Mouse (Mus musculus): ENCODE measurements around the gene Pycr1.
A peak's percentile ranks its signal among the peaks of the same experiment; 100 is the strongest.

Pycr1 gene

DNA sequence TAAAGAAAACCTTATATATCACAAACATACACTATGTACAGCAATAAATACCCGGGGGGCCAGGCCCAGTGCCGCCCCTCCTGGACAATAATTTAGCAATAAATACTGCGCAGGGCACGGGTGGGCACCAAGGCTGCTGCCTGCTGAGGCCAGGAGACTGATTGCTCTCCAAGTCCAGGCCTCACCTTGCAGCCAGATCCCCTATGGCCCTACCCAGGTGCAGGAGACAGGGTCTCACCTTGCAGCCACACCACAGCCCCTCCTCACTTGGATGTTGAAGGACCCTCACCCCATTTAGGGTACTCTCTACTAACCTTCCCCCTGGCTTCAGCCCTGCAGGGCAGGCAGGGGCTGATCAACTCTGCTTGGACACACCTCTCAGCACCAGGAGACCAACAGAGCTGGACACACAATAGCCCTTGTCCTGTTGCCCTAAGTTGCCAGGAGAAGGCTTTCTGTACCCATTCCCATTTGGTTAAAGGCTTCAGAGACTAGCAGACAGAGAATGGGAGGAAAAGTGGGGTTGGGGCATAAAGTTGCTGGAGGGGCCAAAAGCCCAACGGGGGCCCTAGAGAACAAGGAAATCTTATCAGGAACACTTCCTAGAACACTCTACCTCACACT is 18.3 kb downstream of the Pycr1 start, which contains the start of gene Sirt7:
TSS of gene Sirt7 (minus strand) at position 89 of the 624 bp plus-strand sequence.
- peak in 1 of 2 experiments; percentile 42 for DNase-seq

DNA sequence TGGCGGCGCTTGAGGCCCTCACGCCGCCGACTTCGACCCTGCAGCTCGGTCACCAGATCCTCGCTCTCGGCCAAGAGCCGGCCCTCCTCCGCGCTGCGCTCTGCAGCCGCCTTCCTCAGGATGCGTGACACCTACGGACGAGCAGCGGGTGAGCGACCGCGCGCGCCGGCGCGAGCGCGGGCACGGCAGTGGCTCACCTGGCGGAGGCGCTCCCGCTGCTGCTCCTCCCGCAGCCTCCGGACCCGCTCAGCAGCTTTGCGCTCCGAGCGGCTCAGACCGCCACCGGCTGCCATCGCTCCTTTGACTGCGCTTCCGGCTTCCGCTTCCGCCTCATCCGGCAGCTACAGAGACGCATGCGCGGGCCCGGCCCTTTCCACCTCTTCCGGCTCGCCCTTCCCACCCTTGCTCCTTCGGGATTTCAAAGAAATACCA is 18.9 kb downstream of the Pycr1 start:
- peak; percentile 83 to 90 for DNase-seq

DNA sequence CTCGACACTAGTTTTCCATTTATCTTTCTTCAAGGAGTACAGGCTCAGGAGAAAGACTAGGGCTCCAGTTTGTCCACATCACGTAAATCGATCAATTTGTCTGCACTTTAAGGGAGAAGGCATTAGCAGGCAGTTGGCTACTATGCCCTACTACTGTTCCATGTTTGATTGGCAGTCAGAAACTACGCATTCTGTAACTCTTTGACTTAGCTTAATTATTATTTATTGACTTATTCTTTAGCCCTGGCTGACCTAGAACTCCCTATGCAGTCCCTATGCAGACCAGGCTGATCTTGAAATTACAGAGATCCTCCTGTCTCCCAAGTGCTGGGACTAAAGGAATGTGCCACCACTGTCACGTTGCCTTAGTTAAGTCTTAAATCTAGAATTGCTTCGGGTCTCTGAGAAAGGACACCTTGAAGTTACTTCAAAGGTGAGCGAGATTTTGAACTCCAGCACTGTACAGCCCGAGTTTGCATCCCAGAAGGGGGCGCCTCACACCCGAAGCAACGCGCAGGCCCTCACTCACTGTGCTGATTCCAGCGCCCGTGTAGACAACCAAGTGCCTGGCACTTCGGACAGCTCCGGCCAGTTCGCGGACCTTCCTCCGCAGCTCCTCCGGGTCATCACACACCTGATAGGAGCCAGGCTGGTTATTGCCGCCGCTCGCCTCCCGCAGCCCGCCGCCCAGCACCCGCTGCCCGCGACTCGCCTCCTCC is 19.4 kb downstream of the Pycr1 start:
- peak; percentile 79 to 81 for DNase-seq

DNA sequence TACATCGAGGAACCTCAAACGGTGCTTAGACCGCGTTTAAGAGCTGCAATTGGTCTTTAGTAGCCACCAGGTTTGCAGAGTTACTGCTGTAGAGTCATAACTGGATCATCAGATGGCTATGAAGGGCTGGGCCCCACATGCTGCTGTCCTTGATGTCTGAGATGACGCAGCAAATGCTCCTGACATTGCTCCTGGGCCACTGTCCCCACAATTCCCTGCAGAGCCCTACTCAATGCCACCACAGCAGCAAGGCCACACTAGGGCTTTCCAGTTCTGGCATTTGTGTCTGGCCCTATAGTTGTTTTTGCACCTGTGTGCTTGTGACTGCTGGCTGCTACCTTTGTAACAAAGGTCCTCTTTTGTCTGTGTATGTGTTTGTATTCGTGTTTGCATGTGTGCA is 20.8 kb downstream of the Pycr1 start:
- peak in 1 of 2 experiments; percentile 2 for DNase-seq

DNA sequence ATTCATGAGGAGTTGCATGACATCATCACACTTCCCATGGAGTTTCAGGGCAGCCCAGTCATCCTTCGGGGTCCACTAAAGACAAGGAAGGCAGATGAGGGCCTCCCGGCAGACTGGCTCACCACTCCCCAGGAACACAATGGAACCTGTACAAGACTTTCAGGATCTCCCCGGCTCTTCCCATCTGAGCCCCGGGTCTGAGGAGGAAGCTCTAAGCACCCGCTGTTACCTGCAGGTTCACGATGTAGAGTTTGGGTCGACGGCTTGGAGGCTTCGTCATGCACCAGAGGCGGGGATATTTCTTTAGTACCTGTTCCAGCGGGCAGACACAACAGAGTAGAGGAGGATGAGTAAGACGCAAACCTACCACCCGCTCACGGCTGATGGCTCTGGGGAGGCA is 23.4 kb downstream of the Pycr1 start:
- no peak for DNase-seq

DNA sequence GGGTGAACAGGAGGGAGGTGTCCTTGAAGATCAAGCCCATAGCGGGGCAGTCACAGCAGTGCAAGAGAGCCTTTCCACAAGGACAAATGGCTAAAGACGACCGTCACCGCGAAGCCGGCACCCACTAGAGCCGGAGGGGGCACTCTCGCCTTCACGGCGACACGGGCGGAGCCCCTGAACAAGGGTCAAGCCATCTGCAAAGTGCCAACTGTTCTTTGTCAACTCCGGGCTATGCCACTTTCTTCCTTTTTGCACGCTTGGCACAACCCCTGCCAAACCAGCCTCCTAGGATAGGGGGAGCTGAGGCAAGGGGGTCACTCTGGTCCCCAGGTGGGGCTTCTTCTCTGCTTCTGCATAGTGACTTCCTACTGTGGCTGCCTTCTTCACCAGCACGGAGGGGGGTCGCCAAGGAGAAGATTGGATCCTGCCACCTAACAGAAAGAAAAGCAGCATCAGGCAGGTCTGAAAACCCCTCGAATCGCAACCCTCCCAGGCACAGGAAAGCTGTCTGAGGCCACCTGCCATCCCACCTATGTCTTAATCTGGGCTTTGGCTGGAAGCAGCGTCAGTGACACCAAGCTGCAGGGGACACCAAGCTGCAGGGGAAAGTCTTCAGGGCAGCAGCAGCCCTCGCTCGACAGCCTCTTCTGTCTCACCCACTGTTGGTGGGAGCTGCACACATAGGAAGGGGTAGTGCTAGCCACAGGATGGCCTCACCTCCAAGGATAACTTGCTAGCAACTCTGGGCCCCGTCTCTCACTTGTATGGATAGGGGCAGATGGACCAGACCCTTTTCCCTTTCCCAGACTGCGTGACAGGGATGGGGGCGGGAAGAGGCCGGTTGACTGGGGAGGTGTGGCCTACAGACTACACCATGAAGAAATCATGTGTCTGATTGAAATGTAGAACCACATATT is 24.7 kb downstream of the Pycr1 start:
- peak in 1 of 2 experiments; percentile 13 for DNase-seq

DNA sequence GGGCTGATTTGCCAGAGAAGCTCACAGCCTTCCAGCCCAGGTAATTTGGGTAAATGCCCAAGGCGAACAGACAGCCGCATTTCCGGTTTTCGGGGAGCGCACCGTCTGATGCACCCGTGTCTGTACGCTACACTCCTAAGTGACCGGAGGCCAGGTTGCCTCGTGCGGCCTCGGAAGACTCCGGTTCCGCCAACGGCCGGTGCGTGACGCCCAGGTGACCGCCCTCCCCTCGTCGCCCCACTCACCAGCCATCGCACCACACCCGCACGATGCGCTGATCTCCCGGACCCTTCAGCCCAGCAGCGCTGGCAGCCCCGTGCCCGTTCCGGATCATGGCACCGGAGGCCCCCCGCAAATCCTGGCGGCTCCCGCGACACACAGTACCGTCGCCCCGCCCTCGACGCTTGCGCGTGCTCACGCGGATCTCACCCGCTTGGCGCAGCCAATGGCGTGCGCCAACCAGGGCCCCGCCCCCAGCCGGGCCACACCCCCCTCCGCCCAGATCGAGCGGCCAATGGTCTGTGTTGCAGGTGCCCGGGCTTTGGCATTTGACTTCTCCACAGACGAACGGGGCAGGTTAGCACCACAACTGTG is 26.0 kb downstream of the Pycr1 start, which contains the start of gene Pcyt2:
TSS of gene Pcyt2 (minus strand) at position 418 of the 594 bp plus-strand sequence.
- peak; percentile 92 to 95 for DNase-seq

DNA sequence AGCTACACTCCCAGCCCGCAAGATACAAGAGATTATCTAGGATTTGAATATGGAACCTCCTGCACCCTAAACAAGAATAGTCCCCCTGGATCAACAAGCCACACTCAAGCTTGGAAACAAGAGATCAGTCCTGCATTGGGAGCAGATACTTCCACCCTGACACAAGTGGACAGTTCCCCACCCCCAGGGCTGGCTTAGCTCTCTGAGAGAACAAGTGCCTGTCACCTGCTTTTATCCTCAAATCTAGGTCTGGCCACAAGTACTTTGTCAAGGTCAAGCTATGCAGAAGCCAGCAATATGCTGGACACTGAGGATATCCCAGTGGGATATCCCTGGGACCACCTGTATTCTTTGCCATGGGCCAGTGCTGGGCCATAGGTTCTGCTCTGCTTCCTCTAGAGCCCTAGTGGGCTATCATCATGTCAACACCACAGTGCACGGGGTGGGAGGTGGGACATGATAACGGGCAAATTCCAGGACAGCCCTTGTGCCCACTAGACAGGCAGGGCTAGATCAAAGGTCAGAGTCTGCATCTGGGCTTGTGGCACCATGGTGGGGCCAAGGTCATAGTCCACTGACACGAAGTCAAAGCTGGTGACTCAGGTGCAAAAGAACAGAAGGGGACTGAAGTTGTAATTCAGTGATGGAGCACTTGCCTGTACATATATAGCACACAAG is 26.8 kb downstream of the Pycr1 start:
- peak in 1 of 2 experiments; percentile 16 for DNase-seq

DNA sequence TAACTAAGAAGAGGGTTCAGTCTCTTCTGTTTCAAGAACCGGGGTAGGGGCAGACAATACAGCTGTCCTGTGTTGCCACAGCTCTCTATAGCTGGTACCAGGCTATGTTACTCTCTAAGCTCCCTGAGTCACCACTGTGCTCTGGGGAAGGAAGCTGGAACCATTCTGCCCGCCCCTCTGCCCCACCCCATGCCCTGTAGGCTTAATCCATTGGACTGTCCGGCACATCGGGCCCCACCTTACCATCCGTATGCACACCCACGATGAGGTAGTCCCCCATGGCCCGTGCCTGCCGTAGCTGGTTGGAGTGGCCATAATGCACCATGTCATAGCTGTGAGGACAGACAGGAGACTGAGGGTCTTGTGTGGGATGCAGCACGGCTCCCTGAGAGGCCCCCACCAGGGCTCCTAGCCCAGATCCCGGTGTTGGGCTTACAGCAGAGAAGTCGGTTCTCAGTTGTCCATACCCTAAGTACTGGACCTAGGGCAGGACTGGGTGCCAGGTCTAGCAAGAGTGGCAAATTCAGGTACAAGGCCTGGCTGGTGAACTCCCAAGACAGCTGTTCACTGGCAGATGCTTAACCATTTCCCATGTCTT is 27.9 kb downstream of the Pycr1 start:
- DNase-seq = peak in 1 of 2 experiments; percentile 8

DNA sequence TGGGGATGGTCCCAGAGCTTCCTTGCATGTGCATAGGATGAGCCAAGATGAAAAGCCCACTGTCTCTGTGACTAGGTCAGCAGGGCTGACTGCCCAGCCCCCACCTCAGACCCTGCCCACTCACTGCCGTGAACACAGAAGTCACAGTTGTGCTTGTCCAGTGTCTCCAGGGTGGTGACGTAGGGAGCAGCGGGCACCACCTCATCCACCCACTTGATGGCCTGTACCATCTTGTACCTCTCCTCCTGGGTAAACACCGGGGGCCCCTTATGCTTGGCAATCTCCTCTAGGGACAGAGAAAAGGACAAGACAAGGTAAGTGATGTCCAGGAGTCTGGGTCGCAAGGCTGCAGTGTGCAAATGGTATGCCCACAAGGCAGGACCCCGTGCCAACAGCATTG is 28.4 kb downstream of the Pycr1 start:
- DNase-seq = no peak

DNA sequence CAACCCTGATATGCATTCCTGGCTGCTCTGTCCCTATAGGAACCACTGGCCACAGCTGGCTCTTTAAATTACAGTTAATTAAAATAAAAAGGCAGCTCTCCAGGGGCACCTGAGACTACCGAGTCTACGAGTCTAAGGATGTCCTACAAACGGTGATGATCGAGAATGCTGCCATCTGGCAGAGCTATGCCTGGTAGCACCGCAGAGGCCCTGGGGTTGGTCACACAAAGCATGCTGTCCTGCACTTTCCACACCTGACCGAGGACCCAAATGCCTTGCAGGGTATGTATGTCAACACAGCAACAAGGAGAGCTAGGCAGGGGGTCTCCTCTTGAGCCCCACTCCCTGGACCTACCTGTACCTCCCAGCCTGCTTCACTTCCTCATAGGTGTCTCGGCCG is 29.6 kb downstream of the Pycr1 start:
- peak in 1 of 2 experiments; percentile 6 for DNase-seq

DNA sequence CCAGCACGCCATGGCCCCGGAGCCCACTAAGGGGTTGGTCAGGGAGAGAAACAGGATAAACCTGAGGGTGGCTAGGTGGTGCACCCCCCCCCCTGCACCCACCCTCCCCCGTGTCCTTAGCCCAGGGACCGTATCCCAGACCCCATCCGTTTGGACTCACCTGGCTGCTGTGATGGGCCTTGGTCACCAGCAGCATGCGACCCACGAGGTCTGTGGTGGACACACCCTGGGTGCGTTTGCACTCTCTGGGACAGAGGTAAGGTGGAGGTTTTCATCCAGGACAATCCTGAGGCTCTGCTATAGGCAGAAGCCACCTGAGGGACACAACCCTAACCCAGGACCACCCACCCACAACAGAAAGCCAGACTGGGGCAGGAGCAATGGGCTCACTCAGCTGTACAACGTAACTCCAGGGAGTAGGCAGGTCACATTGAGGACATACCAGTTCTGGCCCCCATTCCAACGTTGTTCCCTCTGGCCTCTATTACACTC is 30.0 kb downstream of the Pycr1 start:
- no peak for DNase-seq

DNA sequence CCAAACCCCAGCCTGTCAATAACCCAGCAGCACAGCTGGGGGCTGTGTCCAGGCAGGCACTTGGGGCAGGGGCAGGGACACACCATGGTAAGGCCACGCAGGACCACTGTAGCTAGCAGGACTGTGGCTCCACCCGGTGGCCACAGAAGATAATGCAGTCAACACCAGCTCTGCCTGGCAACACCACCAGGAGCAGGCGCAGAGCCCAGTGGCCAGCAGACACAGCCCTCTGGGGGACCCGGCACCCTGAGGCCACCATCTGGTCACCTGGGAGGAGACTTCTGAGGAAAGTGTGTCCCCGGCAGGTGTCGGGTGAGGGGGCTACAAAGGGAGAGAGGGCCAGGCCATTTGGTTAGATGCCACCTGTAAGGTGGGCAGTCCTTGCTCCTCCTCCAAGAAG is 30.8 kb downstream of the Pycr1 start:
- DNase-seq = peak; percentile 77 to 79

DNA sequence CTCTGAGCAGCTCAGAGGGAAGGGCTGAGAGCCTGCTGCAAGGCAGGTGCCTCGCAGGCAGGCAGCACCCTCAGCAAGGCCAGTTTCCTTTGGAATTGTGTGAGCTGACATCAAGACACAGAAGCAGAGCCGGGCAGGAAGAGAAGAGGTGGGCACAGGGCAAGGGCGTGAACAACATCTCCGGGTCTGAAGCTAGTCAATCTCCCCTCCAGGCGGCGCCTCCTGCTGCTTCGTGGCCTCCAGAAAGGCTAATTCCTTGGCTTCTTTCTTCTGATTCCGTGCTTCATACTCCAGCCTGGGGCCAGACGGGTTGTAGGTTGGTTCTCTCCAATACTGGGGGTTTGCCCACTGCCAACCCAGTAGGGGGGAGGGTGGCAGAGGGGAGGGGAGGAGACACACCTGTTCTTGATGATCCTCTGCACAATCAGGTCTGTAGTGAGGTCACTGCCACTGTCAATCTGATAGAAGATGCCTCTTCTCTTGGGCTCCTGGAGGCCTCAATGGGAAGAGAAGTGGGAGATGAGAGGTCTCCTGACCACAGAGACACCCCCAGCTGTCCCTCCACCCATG is 33.0 kb downstream of the Pycr1 start:
- no peak for DNase-seq

DNA sequence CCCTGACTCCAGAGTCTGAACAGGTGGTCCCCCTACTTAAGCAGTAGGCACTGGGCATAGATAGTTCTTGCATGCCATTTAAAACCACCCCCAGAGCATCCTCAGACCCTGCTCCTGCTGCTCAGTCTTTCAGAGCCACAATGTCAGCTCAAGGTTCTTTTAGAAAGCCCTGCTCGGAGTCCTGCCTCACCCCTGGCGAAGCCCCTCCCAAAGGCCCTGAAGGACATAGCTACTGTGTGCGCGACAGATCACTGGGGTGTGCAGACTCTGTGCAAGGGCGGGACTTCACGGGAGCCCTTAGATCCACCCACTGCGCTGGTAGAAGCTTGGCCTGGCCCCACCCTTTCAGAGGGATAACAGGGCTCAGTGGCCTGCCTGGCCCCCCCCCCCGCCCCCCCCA is 34.3 kb downstream of the Pycr1 start:
- no peak for DNase-seq

DNA sequence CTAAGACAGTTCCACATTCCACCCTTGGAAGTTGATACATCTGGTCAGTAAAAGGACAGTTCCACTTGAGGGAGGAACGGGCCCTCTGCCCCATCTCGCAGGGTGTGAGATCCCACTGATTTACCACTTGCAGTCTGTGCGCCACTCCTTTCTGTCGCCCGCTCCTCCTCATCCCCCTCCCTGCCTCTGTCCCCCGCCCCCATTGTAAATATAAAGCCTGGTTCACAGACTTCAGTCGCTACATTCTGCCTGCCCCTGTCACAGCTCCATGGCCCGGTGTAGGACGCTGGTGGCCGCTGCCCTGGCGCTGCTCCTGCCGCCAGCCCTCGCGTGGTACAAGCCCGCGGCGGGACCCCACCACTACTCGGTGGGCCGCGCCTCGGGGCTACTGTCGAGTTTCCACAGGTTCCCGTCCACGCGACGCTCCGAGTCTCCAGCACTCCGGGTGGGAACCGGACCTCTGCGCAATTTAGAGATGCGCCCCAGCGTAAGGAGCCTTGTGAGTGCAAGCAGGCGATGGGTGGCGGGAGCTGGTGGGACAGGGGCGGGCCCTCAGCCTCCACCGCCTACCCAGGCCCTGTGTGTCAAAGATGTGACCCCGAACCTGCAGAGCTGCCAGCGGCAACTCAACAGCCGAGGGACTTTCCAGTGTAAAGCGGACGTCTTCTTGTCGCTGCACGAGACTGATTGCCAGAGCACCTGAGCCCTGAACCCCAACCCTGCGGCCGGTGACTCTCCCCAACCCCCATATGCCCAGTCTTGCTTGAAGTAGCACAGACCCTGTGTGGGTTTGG is 35.1 kb downstream of the Pycr1 start, which contains the start of gene Npb:
TSS of gene Npb (plus strand) at position 237 of the 794 bp plus-strand sequence.
- no peak for DNase-seq

DNA sequence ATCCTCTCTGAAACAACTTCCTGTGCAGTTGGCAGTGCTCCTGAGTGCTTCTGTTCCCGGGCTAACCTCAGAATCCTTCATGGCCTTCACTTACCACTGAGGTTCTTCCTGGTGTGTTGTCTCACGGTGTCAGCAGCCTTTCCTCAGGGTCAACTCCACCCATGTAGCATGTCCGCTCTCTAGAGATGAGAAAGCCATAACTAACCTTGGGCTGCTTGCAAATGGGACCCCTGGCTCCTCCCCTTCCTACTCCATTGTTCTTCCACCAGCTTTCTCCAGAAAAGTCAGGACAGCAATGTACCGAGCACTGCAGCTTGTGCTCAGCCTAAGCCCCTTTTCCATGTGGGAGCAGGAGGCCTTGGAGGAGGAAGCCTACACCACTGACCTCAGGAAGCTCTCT is 36.8 kb downstream of the Pycr1 start:
- DNase-seq = no peak

DNA sequence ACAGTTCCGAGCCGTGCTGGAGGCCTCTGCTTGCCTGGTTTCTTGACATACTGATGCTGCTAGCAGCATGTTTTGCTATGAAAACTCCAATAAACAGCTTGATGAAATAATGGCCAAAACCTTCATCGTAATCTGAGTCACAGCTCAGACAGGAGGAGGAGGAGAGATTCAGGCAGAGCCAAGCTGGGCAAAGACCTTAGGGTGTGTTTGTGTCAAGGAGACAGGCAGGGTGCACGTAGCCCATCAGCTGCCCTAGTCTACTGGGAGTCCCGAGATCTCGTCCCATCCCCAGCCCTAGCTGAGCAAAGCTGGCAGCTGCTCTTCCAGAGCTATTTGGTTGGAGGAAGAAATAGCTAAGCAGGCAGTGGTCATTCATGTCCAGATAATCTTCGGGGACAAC is 37.9 kb downstream of the Pycr1 start:
- DNase-seq = no peak

DNA sequence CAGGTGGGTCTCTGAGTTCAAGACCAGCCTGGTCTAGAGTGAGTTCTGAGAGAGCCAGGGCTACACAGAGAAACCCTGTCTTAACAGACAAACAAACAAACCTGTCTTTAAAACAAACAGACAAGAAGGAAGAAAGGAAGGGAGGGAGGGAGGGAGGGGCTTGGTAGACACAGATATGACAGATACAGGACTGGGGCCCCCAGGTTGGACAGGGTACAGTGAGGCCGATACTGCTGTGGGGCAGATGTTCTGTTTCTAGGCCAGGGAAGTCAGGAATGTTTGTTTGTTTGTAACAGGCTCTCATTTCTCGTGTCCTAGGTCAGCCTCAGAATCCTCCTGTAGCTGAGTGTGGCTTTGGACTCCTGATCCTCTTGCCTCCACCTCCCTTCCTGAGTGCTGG is 40.0 kb downstream of the Pycr1 start:
- no peak for DNase-seq

DNA sequence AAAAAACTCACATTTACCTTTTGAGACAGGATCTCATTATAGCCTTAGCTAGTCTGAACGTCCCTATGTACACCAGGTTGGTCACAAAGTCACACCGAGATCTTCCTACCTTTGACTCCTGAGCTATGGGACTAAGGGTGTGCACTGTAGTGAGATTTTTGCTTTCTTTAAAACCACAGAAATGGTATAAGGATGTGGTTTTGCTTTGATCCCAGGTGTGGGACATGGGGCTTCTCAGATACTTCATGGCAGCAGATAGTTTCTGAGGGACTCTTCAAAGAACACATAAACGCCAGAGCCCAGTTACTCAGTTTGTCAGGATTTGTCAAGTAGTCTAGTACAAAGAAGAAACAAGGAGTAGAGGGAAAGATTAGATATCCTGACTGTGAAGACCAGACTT is 42.9 kb downstream of the Pycr1 start:
- no peak for DNase-seq
